Mouse (Mus musculus) MEL (cell line): ENCODE data around the gene Rps6kb2. TPM values are rescaled to one million over a fixed set of nuclear protein-coding genes. Genes with fewer than 3 reads are reported as not detected.
"Not testable (repeated sequence)": the region's sequence is repeated elsewhere in the genome, so short reads cannot be mapped to it uniquely, and the experiment has no call there.

Source experiments
- DNase-seq: peaks from one replicate; pipeline ENCODE4 v3.0.0; 2011; ENCODE audit warnings: low read depth, low spot score
- H3K27ac ChIP-seq: 2 replicates; pipeline ENCODE4 v1.5.1; 2012; ENCODE audit warnings: low read depth, mild to moderate bottlenecking, control low read depth, low read length, moderate library complexity; ENCODE audit not compliant: control insufficient read depth
- H3K27me3 ChIP-seq, 2 experiments: fragments of 150-350 bp in 1 of 2; sonication (generic) in 1 of 2; 2 replicates each; pipeline ENCODE4 v1.6.1; 2012; ENCODE audit warnings: low read length in 2 of 2, mild to moderate bottlenecking in 2 of 2, improper control_type of control experiment in 1 of 2, moderate library complexity in 1 of 2; ENCODE audit not compliant: insufficient read depth in 2 of 2, control insufficient read depth in 1 of 2
- H3K36me3 ChIP-seq, 2 experiments: 2 replicates each; pipeline ENCODE4 v1.6.1; 2012 to 2014; ENCODE audit warnings: low read length in 2 of 2, improper control_type of control experiment in 1 of 2, inconsistent platforms in 1 of 2, mild to moderate bottlenecking in 1 of 2; ENCODE audit not compliant: insufficient read depth in 2 of 2, control insufficient read depth in 1 of 2
- H3K4me1 ChIP-seq, 2 experiments: fragments of 150-350 bp in 1 of 2; sonication (generic) in 1 of 2; 2 replicates each; pipeline ENCODE4 v1.6.1; 2012; ENCODE audit warnings: low read length in 2 of 2, improper control_type of control experiment in 1 of 2, mild to moderate bottlenecking in 1 of 2; ENCODE audit not compliant: insufficient read depth in 2 of 2, control insufficient read depth in 1 of 2
- H3K4me3 ChIP-seq, 2 experiments: fragments of 150-350 bp in 1 of 2; sonication (generic) in 1 of 2; 2 replicates each; pipeline ENCODE4 v1.5.1; 2012; ENCODE audit warnings: low read depth in 2 of 2, low read length in 2 of 2, mild to moderate bottlenecking in 2 of 2, moderate library complexity in 2 of 2, control low read depth in 1 of 2, improper control_type of control experiment in 1 of 2; ENCODE audit not compliant: control insufficient read depth in 1 of 2, insufficient read depth in 1 of 2
- H3K79me2 ChIP-seq: 2 replicates; pipeline ENCODE4 v1.6.1; 2012; ENCODE audit warnings: mild to moderate bottlenecking, low read length, moderate library complexity; ENCODE audit not compliant: control insufficient read depth, poor library complexity, insufficient read depth
- H3K9ac ChIP-seq: 2 replicates; pipeline ENCODE4 v1.6.1; 2012; ENCODE audit warnings: low read depth, mild to moderate bottlenecking, control low read depth, low read length, moderate library complexity; ENCODE audit not compliant: control insufficient read depth, poor library complexity, severe bottlenecking
- H3K9me3 ChIP-seq: fragments of 150-350 bp; sonication (generic); replicated peaks from 2 replicates; pipeline ENCODE4 v1.6.1; 2012; ENCODE audit warnings: mild to moderate bottlenecking, low read length, improper control_type of control experiment, moderate library complexity; ENCODE audit not compliant: insufficient read depth
- BHLHE40 ChIP-seq: IDR thresholded peaks from 2 replicates; pipeline ENCODE4 v1.6.1; 2012; ENCODE audit warnings: low read depth, mild to moderate bottlenecking, inconsistent platforms, low read length, improper control_type of control experiment, borderline replicate concordance
- CHD2 ChIP-seq: IDR thresholded peaks from 2 replicates; pipeline ENCODE4 v1.6.1; 2011; ENCODE audit warnings: low read length, improper control_type of control experiment
- CTCF ChIP-seq, 3 experiments: IDR thresholded peaks in 2 of 3; conservative IDR thresholded peaks in 1 of 3; 2 replicates each; pipeline ENCODE4 v1.5.1; 2011 to 2012; ENCODE audit warnings: low read length in 3 of 3, low read depth in 2 of 3, mild to moderate bottlenecking in 2 of 3, improper control_type of control experiment in 1 of 3, inconsistent platforms in 1 of 3, mixed read lengths in 1 of 3, moderate library complexity in 1 of 3; ENCODE audit not compliant: control insufficient read depth in 1 of 3, insufficient read depth in 1 of 3, poor library complexity in 1 of 3, severe bottlenecking in 1 of 3
- E2F4 ChIP-seq: IDR thresholded peaks from 2 replicates; pipeline ENCODE4 v1.6.1; 2011; ENCODE audit warnings: low read depth, low read length, improper control_type of control experiment, borderline replicate concordance
- ELF1 ChIP-seq: IDR thresholded peaks from 2 replicates; pipeline ENCODE4 v1.6.1; 2014; ENCODE audit warnings: low read depth, mild to moderate bottlenecking, inconsistent platforms, low read length, improper control_type of control experiment, moderate library complexity
- ETS1 ChIP-seq: IDR thresholded peaks from 2 replicates; pipeline ENCODE4 v1.6.1; 2012; ENCODE audit warnings: low read depth, mild to moderate bottlenecking, inconsistent platforms, low read length, improper control_type of control experiment, moderate library complexity
- GABPA ChIP-seq: IDR thresholded peaks from 2 replicates; pipeline ENCODE4 v1.6.1; 2012; ENCODE audit warnings: low read depth, mild to moderate bottlenecking, inconsistent platforms, low read length, improper control_type of control experiment, moderate library complexity
- GATA1 ChIP-seq: IDR thresholded peaks from 2 replicates; pipeline ENCODE4 v1.6.1; 2011; ENCODE audit warnings: low read depth, low read length, improper control_type of control experiment
- HCFC1 ChIP-seq: IDR thresholded peaks from 2 replicates; pipeline ENCODE4 v1.6.1; 2012; ENCODE audit warnings: low read depth, mild to moderate bottlenecking, inconsistent platforms, low read length, improper control_type of control experiment, moderate library complexity
- JUND ChIP-seq: IDR thresholded peaks from 2 replicates; pipeline ENCODE4 v1.6.1; 2011; ENCODE audit warnings: low read depth, mild to moderate bottlenecking, improper control_type of control experiment, low read length
- KAT2A ChIP-seq: conservative IDR thresholded peaks from 2 replicates; pipeline ENCODE4 v1.6.1; 2012; ENCODE audit warnings: low read depth, low read length, improper control_type of control experiment, inconsistent platforms
- MAX ChIP-seq: IDR thresholded peaks from 2 replicates; pipeline ENCODE4 v1.6.1; 2011; ENCODE audit warnings: low read length, improper control_type of control experiment
- MEF2A ChIP-seq: IDR thresholded peaks from 2 replicates; pipeline ENCODE4 v1.6.1; 2014; ENCODE audit warnings: low read depth, mild to moderate bottlenecking, inconsistent platforms, low read length, improper control_type of control experiment; ENCODE audit not compliant: poor library complexity, insufficient replicate concordance, severe bottlenecking; ENCODE audit errors: extremely low read depth
- MYB ChIP-seq: IDR thresholded peaks from 2 replicates; pipeline ENCODE4 v1.6.1; 2011; ENCODE audit warnings: mild to moderate bottlenecking, low read depth, low read length, improper control_type of control experiment
- MYC ChIP-seq: IDR thresholded peaks from 2 replicates; pipeline ENCODE4 v1.6.1; 2011; ENCODE audit warnings: low read depth, mild to moderate bottlenecking, low read length, improper control_type of control experiment, moderate library complexity
- NRF1 ChIP-seq: IDR thresholded peaks from 2 replicates; pipeline ENCODE4 v1.6.1; 2014; ENCODE audit warnings: low read depth, mild to moderate bottlenecking, inconsistent platforms, low read length, improper control_type of control experiment, moderate library complexity; ENCODE audit not compliant: poor library complexity, insufficient read depth, severe bottlenecking
- POLR2AphosphoS2 ChIP-seq: IDR thresholded peaks from 2 replicates; pipeline ENCODE4 v1.6.1; 2011; ENCODE audit warnings: low read length, improper control_type of control experiment
- SIN3A ChIP-seq: IDR thresholded peaks from 2 replicates; pipeline ENCODE4 v1.6.1; 2012; ENCODE audit warnings: low read length, improper control_type of control experiment, inconsistent platforms
- SMC3 ChIP-seq: IDR thresholded peaks from 2 replicates; pipeline ENCODE4 v1.6.1; 2011; ENCODE audit warnings: low read depth, low read length, improper control_type of control experiment
- TAL1 ChIP-seq: IDR thresholded peaks from 2 replicates; pipeline ENCODE4 v1.6.1; 2012; ENCODE audit warnings: mild to moderate bottlenecking, inconsistent platforms, low read length, moderate library complexity, mixed read lengths
- TBP ChIP-seq: IDR thresholded peaks from 2 replicates; pipeline ENCODE4 v1.8.0; 2011; ENCODE audit warnings: low read depth, low read length, improper control_type of control experiment
- UBTF ChIP-seq: IDR thresholded peaks from 2 replicates; pipeline ENCODE4 v1.6.1; 2012; ENCODE audit warnings: low read depth, mild to moderate bottlenecking, inconsistent platforms, low read length, improper control_type of control experiment, moderate library complexity, borderline replicate concordance; ENCODE audit not compliant: insufficient read depth
- USF1 ChIP-seq: IDR thresholded peaks from 2 replicates; pipeline ENCODE4 v1.6.1; 2014; ENCODE audit warnings: low read depth, mild to moderate bottlenecking, inconsistent platforms, low read length, improper control_type of control experiment, moderate library complexity
- ZNF384 ChIP-seq: IDR thresholded peaks from 2 replicates; pipeline ENCODE4 v1.6.1; 2012; ENCODE audit warnings: low read depth, mild to moderate bottlenecking, inconsistent platforms, low read length, improper control_type of control experiment
- polyA plus RNA-seq, 2 experiments: library from polyadenylated mRNA; stranded (reverse) in 1 of 2; unstranded in 1 of 2; fragments of >175 nt in 1 of 2; fragments of >200 nt in 1 of 2; gene quantifications; 2 replicates each; pipeline versions ENCODE4 v1.2.1 to v1.2.4; 2012; ENCODE audit warnings: low replicate concordance in 2 of 2, low read depth in 1 of 2; ENCODE audit not compliant: insufficient read length in 2 of 2, insufficient read depth in 1 of 2, missing spikeins in 1 of 2
- total RNA-seq: library from RNA; depleted of rRNA; stranded (reverse); fragments of 300-350 nt; gene quantifications from 2 replicates; pipeline ENCODE4 v1.2.3, GENCODE M21; 2012

The Rps6kb2 gene
- total and polyA plus RNA-seq, 3 experiments: 8.7 to 19.8 TPM; not detected in 1

- TF ChIP-seq MEF2A (no peak), HCFC1 (peak; percentile 50), NRF1 (no peak), E2F4 (no peak)
These were observed 40.5 kb downstream of the Rps6kb2 start (continued) for GRCm38 (mm10) chr19:4122411-4123370.

- Histone ChIP-seq H3K36me3 (peaks cover 0 to 41% of the 10 kb centered on the region in 2 experiments; a peak in 2 of 4 replicates), H3K27ac (peak overlapping the region; percentile 95), H3K4me1 (peaks cover 25 to 27% of the 10 kb centered on the region in 2 experiments)
- not testable (repeated sequence) for H3K9ac ChIP-seq, H3K79me2 ChIP-seq, H3K27me3 ChIP-seq, H3K9me3 ChIP-seq, H3K4me3 ChIP-seq
- 0 out of 2 replicates have a peak, but pooled peaks have one; percentile 2 for TF ChIP-seq SMC3
- TF ChIP-seq TBP: peak; percentile 8; the same call in 1 of the 2 replicates
- peak; percentile 11; the same call in 1 of the 2 replicates for TF ChIP-seq ETS1
- peak; percentile 58 for TF ChIP-seq ZNF384
- peak; percentile 46; the same call in 1 of the 2 replicates for TF ChIP-seq MYC
- DNase-seq: peak; percentile 71
These were observed 41.3 kb downstream of the Rps6kb2 start for GRCm38 (mm10) chr19:4121896-4122295.

- DNase-seq: peak; percentile 99
- H3K27me3 ChIP-seq: no peaks in the 10 kb centered on the region
- peak overlapping the region; percentile 65 for H3K9ac ChIP-seq
- peak overlapping the region; percentile 95 for H3K27ac ChIP-seq
- H3K9me3 ChIP-seq: no peaks in the 10 kb centered on the region
- peaks cover 25 to 27% of the 10 kb centered on the region in 2 experiments for H3K4me1 ChIP-seq
- peaks cover 6% of the 10 kb centered on the region for H3K79me2 ChIP-seq
- H3K36me3 ChIP-seq: peaks cover 0 to 38% of the 10 kb centered on the region in 2 experiments; a peak in 2 of 4 replicates
- H3K4me3 ChIP-seq: peak overlapping the region; percentile 54 to 64
- TF ChIP-seq SIN3A: peak; percentile 54
- TF ChIP-seq CTCF (IDR thresholded peaks at IDR 0.05 in 2 of 3, conservative IDR thresholded peaks at IDR 0.05 in 1 of 3; ENCODE audit: control insufficient read depth in 1 of 3, insufficient read depth in 1 of 3, low read depth in 2 of 3, low read length in 3 of 3, poor library complexity in 1 of 3, severe bottlenecking in 1 of 3): no peak
- TF ChIP-seq POLR2AphosphoS2: 0 out of 2 replicates have a peak, but pooled peaks have one; percentile 58
- TF ChIP-seq ETS1: 0 out of 2 replicates have a peak, but pooled peaks have one; percentile 28
- peak; percentile 87 for TF ChIP-seq ELF1
- TF ChIP-seq CHD2: no peak
- TF ChIP-seq NRF1: peak; percentile 93
- peak; percentile 100 for TF ChIP-seq MAX
- no peak for TF ChIP-seq GATA1
- no peak; the same call in 1 of the 2 replicates for TF ChIP-seq ZNF384
- TF ChIP-seq MYB: no peak
- no peak for TF ChIP-seq GABPA
- no peak for TF ChIP-seq TAL1
- no peak for TF ChIP-seq BHLHE40
- TF ChIP-seq KAT2A: peak; percentile 86
- TF ChIP-seq JUND: no peak
- TF ChIP-seq SMC3: no peak
- TF ChIP-seq UBTF: no peak
- no peak for TF ChIP-seq USF1
These were observed 41.9 kb downstream of the Rps6kb2 start for GRCm38 (mm10) chr19:4121097-4121805.
